Mouse (Mus musculus) heart, postnatal 0 days (tissue): ENCODE results near the gene Dusp8. TPM values are rescaled to one million over a fixed set of nuclear protein-coding genes. Genes with fewer than 3 reads are reported as not detected.

ENCODE experiments used
- ATAC-seq: fragments of 200-750 bp; cut with Nextera tagmentation; 2 replicates; pipeline ENCODE4 v1.8.0; 2017; ENCODE audit warnings: low read depth, moderate number of reproducible peaks, moderate library complexity; ENCODE audit not compliant: insufficient read depth
- DNase-seq: peaks from one replicate; pipeline ENCODE4 v3.0.0-alpha.2; 2016; ENCODE audit warnings: low spot score
- H3K27ac ChIP-seq: fragments of 300-500 bp; sonication (generic); 2 replicates; pipeline ENCODE4 v1.5.1; 2014; ENCODE audit warnings: low read depth, mild to moderate bottlenecking
- H3K27me3 ChIP-seq: fragments of 300-500 bp; sonication (generic); 2 replicates; pipeline ENCODE4 v1.6.1; 2014; ENCODE audit warnings: low read length, mixed read lengths; ENCODE audit not compliant: control insufficient read depth, insufficient read depth
- H3K36me3 ChIP-seq: fragments of 300-500 bp; sonication (generic); replicated peaks from 2 replicates; pipeline ENCODE4 v1.6.1; 2014; ENCODE audit warnings: low read length, mixed read lengths; ENCODE audit not compliant: control insufficient read depth, insufficient read depth
- H3K4me1 ChIP-seq: fragments of 300-500 bp; sonication (generic); 2 replicates; pipeline ENCODE4 v1.6.1; 2014; ENCODE audit warnings: antibody characterized with exemption; ENCODE audit not compliant: control insufficient read depth, insufficient read depth
- H3K4me2 ChIP-seq: fragments of 300-500 bp; sonication (generic); 2 replicates; pipeline ENCODE4 v1.6.1; 2014; ENCODE audit warnings: low read depth, mild to moderate bottlenecking, low read length, moderate library complexity
- H3K4me3 ChIP-seq: fragments of 300-500 bp; sonication (generic); 2 replicates; pipeline ENCODE4 v1.5.1; 2014; ENCODE audit warnings: low read depth, low read length
- H3K9ac ChIP-seq: fragments of 300-500 bp; sonication (generic); replicated peaks from 2 replicates; pipeline ENCODE4 v1.6.1; 2014; ENCODE audit warnings: low read depth, low read length, mixed read lengths
- H3K9me3 ChIP-seq: fragments of 300-500 bp; sonication (generic); replicated peaks from 2 replicates; pipeline ENCODE4 v1.6.1; 2016; ENCODE audit warnings: low read length; ENCODE audit not compliant: control insufficient read depth
- CTCF ChIP-seq: IDR thresholded peaks from 2 replicates; pipeline ENCODE4 v1.5.1; 2016; ENCODE audit warnings: antibody characterized with exemption, control low read depth, low read depth
- EP300 ChIP-seq: IDR thresholded peaks from 2 replicates; pipeline ENCODE4 v1.6.1; 2016; ENCODE audit warnings: antibody characterized with exemption, low read depth
- WGBS: fragments of 180-500 bp; shearing (Covaris S2); extraction: QIAGEN DNeasy Blood & Tissue Kit; methylation state at CpG from one replicate; pipeline ENCODE4 v1.1.7; 2014; 5-methylcytosine and 5-hydroxymethylcytosine counted together
- polyA plus RNA-seq: library from polyadenylated mRNA; unstranded; fragments of >200 nt; fragmentation: Nextera tagmentation; extraction: Ambion mirVana; gene quantifications from 2 replicates; pipeline ENCODE4 v1.2.1, GENCODE M21; 2015
- total RNA-seq: library from RNA; depleted of rRNA; stranded (reverse); fragments of >200 nt; gene quantifications from 2 replicates; pipeline ENCODE4 v1.2.3, GENCODE M21; 2014; ENCODE audit warnings: low replicate concordance

The Dusp8 gene
- total and polyA plus RNA-seq, 2 experiments from 2014 or later: 9.0 to 31.4 TPM

DNA sequence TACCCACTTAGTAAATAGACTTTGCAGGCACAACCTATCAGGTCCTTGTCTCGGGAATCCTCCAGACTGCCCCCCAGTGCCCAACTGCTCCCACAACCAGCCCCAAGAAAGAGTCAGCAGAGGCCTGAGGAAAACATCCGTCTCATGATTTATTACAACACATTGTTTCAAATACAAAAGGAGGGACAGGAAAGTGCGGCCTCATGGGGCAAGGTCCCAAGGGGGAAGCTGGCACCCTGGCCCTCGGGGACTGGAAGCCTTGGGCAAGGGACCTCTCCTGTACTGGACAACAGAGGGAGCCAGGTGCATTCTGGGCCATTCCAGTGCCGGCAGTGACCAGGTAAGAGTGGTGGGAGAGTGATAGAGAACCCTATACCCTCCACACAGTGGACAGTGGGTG, 16.3 kb downstream of the Dusp8 start:
- Histone ChIP-seq H3K36me3 (peaks cover 41% of the 10 kb centered on the region), H3K27me3 (no peaks in the 10 kb centered on the region)
- WGBS: 63% methylated on average over 5 of the region's 5 CpGs

DNA sequence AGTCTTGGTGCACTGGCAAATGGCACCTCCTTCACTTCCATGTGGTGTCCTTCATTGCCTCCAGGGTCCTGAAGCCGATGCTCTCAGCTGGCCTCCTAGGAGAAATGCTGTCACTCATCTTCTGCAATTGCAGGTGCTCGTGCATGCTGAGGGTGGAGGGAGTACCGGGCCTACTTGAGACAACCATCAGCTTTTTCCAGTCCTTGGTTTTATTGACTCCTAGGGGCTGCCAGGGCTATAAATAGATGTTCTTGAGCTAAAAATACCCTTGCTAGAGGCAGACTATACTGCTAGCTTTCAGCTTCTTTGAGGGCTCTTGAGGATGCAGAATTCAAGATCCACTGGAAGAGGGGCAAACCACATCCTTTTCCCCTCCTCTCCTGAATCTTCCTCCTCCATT, 18.5 kb downstream of the Dusp8 start:
- peak overlapping the region; percentile 55 for H3K27ac ChIP-seq
- no peak overlapping the region for H3K4me3 ChIP-seq
- peaks cover 20% of the 10 kb centered on the region for H3K4me1 ChIP-seq
- no peak overlapping the region for H3K9ac ChIP-seq
- no peak overlapping the region for H3K4me2 ChIP-seq
- WGBS: 24% methylated on average over 3 of the region's 3 CpGs
- no peak for TF ChIP-seq EP300
- TF ChIP-seq CTCF: no peak
- H3K9me3 ChIP-seq: no peaks in the 10 kb centered on the region
- H3K36me3 ChIP-seq: peaks cover 28% of the 10 kb centered on the region
- DNase-seq (peak; percentile 69), ATAC-seq (peak; percentile 11; the same call in 1 of the 2 replicates)
- no peaks in the 10 kb centered on the region for H3K27me3 ChIP-seq

More for the DNA sequence above, 16.3 kb downstream of the Dusp8 start:
- Histone ChIP-seq H3K4me2 (no peak overlapping the region), H3K4me1 (peaks cover 23% of the 10 kb centered on the region), H3K9ac (no peak overlapping the region), H3K9me3 (no peaks in the 10 kb centered on the region), H3K4me3 (no peak overlapping the region), H3K27ac (no peak overlapping the region)
- DNase-seq: no peak
- no peak for TF ChIP-seq CTCF
- TF ChIP-seq EP300: no peak
- no peak for ATAC-seq

- Histone ChIP-seq H3K36me3 (peaks cover 2% of the 10 kb centered on the region; the same call in 1 of the 2 replicates), H3K27ac (no peak overlapping the region), H3K9me3 (no peaks in the 10 kb centered on the region), H3K4me2 (no peak overlapping the region), H3K4me3 (no peak overlapping the region), H3K9ac (no peak overlapping the region), H3K27me3 (0 out of 2 replicates have a peak, but pooled peaks cover 2% of the 10 kb centered on the region), H3K4me1 (peaks cover 28% of the 10 kb centered on the region)
- peak; percentile 26 for DNase-seq
- 44% methylated on average over 8 of the region's 8 CpGs for WGBS
- ATAC-seq: 0 out of 2 replicates have a peak, but pooled peaks have one; percentile 24
- TF ChIP-seq EP300 (no peak), CTCF (no peak)
Observed at GRCm38 (mm10) chr7:142074146-142074886, 21.3 kb downstream of the Dusp8 start.

GRCm38 (mm10) chr7:142071717-142072116, 23.9 kb downstream of the Dusp8 start:
- no peak overlapping the region for H3K4me2 ChIP-seq
- H3K27me3 ChIP-seq: 0 out of 2 replicates have a peak, but pooled peaks cover 2% of the 10 kb centered on the region
- no peak for ATAC-seq

DNA sequence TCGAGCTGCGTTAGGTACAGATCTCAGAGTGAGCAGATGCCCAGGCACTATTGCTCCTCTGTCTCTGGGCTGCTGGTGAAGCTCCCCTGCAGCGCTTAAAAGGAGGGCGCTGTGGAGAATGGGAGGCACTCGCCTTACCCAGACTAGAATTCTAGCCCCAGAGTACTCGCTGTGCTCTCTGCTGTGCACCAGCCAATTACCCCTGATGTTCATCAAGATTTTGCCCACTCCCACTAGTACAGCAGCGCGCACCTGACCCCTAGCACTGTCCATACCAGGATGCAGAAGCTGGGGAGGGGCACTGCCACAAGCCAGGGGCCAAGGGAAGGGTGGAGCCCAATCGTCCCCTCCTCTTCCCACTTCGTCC, 24.4 kb downstream of the Dusp8 start:
- H3K36me3 ChIP-seq: no peaks in the 10 kb centered on the region
- H3K27me3 ChIP-seq: 0 out of 2 replicates have a peak, but pooled peaks cover 2% of the 10 kb centered on the region
- H3K9ac ChIP-seq: no peak overlapping the region
- H3K4me3 ChIP-seq: 0 out of 2 replicates have a peak overlapping the region, but pooled peaks have one; percentile 9
- peaks cover 15% of the 10 kb centered on the region; the same call in 1 of the 2 replicates for H3K4me1 ChIP-seq
- no peak overlapping the region for H3K27ac ChIP-seq
- TF ChIP-seq CTCF (no peak), EP300 (no peak)
- H3K4me2 ChIP-seq: peak overlapping the region; percentile 45
- no peaks in the 10 kb centered on the region for H3K9me3 ChIP-seq
- ATAC-seq (no peak), DNase-seq (no peak)
- WGBS: 12% methylated on average over 9 of the region's 10 CpGs

More at GRCm38 (mm10) chr7:142071717-142072116, 23.9 kb downstream of the Dusp8 start:
- H3K36me3 ChIP-seq: no peaks in the 10 kb centered on the region
- TF ChIP-seq CTCF: no peak
- no peak for TF ChIP-seq EP300
- no peaks in the 10 kb centered on the region for H3K9me3 ChIP-seq
- peaks cover 18% of the 10 kb centered on the region for H3K4me1 ChIP-seq
- H3K4me3 ChIP-seq: no peak overlapping the region
- no peak overlapping the region for H3K9ac ChIP-seq
- H3K27ac ChIP-seq: no peak overlapping the region
- DNase-seq: no peak
